In genomic region chr10:111932621-111933345, GRCm38 (mm10) we compare ENCODE assay signal across 17 mouse cellular contexts. TPM values are rescaled to one million over a fixed set of nuclear protein-coding genes. Genes with fewer than 3 reads are reported as not detected.
A peak's percentile ranks its signal among the peaks of the same experiment; 100 is the strongest.
DNase-seq lines count a peak whose midpoint lies in the region; ATAC-seq and TF ChIP-seq lines count a peak whose summit lies in the region.
"Had no signal": no experiment of that assay in that cellular context is flagged by ENCODE, and none has a peak within 500 bp of the region (broad histone marks: within the 10 kb centered on the region; RNA-seq: fewer than 3 reads in every experiment).

No protein-coding gene starts in this region.

- no peaks in the 10 kb centered on the region for H3K36me3 ChIP-seq in liver, adult 2 months (ENCODE audit: control insufficient read depth, insufficient read depth, low read length)
- H3K36me3 ChIP-seq in liver, postnatal 0 days (replicated peaks; ENCODE audit: insufficient read depth, low read length): no peaks in the 10 kb centered on the region
- H3K36me3 ChIP-seq in embryonic facial prominence, embryonic 11.5 days (replicated peaks; ENCODE audit: control insufficient read depth, insufficient read depth, low read depth, low read length): no peaks in the 10 kb centered on the region
- no peaks in the 10 kb centered on the region for H3K36me3 ChIP-seq in midbrain, embryonic 15.5 days (replicated peaks)
- no peaks in the 10 kb centered on the region for H3K36me3 ChIP-seq in kidney, embryonic 14.5 days (ENCODE audit: control insufficient read depth, insufficient read depth, low read length)
- H3K36me3 ChIP-seq: hindbrain, embryonic 15.5 days; limb, embryonic 12.5 days; liver, embryonic 15.5 days had no signal

- no peak overlapping the region for H3K27ac ChIP-seq in liver, adult 2 months (replicated peaks; ENCODE audit: insufficient read depth, low read depth, low read length)
- no peak overlapping the region for H3K27ac ChIP-seq in liver, postnatal 0 days (ENCODE audit: low read depth)
- no peak overlapping the region for H3K27ac ChIP-seq in embryonic facial prominence, embryonic 11.5 days (replicated peaks; ENCODE audit: low read depth, low read length)
- H3K27ac ChIP-seq in midbrain, embryonic 15.5 days: no peak overlapping the region
- H3K27ac ChIP-seq in kidney, embryonic 14.5 days (ENCODE audit: low read depth, low read length): no peak overlapping the region
- H3K27ac ChIP-seq: forebrain, embryonic 13.5 days; hindbrain, embryonic 15.5 days; limb, embryonic 12.5 days; liver, embryonic 15.5 days; macrophage had no signal

- DNase-seq in liver, adult 2 months (ENCODE audit: extremely low read depth, low read depth, low spot score): peak; percentile 86
- DNase-seq in liver, postnatal 0 days: no peak
- peak; percentile 16 for DNase-seq in ZHBTc4 (ENCODE audit: low read depth, low spot score)
- DNase-seq in embryonic facial prominence, embryonic 11.5 days (ENCODE audit: low spot score): peak; percentile 39
- no peak for DNase-seq in cerebellum, adult 8-10 months
- DNase-seq: cerebellum, postnatal 25 days; gastrocnemius, postnatal 36 days; kidney, adult 11 months; layer of hippocampus, postnatal 36 days had no signal

- peaks cover 13% of the 10 kb centered on the region for H3K4me1 ChIP-seq in liver, adult 2 months (ENCODE audit: control insufficient read depth, insufficient read depth, low read length)
- H3K4me1 ChIP-seq in liver, postnatal 0 days (ENCODE audit: insufficient read depth): 0 out of 2 replicates have a peak, but pooled peaks cover 4% of the 10 kb centered on the region
- no peaks in the 10 kb centered on the region for H3K4me1 ChIP-seq in embryonic facial prominence, embryonic 11.5 days (ENCODE audit: control insufficient read depth, insufficient read depth, low read length)
- H3K4me1 ChIP-seq in midbrain, embryonic 15.5 days: peaks cover 23% of the 10 kb centered on the region
- peaks cover 7% of the 10 kb centered on the region for H3K4me1 ChIP-seq in kidney, embryonic 14.5 days (ENCODE audit: control insufficient read depth, insufficient read depth, low read length)

- H3K9me3 ChIP-seq in liver, postnatal 0 days (ENCODE audit: low read length): no peaks in the 10 kb centered on the region
- H3K9me3 ChIP-seq in embryonic facial prominence, embryonic 11.5 days (replicated peaks; ENCODE audit: control insufficient read depth, low read length): no peaks in the 10 kb centered on the region
- no peaks in the 10 kb centered on the region for H3K9me3 ChIP-seq in midbrain, embryonic 15.5 days
- H3K9me3 ChIP-seq in kidney, embryonic 14.5 days (ENCODE audit: control insufficient read depth, low read length): no peaks in the 10 kb centered on the region
- H3K9me3 ChIP-seq: forebrain, embryonic 13.5 days; hindbrain, embryonic 15.5 days; limb, embryonic 12.5 days; liver, embryonic 15.5 days had no signal

- no peaks in the 10 kb centered on the region for H3K79me2 ChIP-seq in liver, adult 2 months (ENCODE audit: control insufficient read depth, insufficient read depth, low read length)

- WGBS in liver, adult 2 months: 36% methylated on average over 11 of the region's 11 CpGs
- 60% methylated on average over 11 of the region's 11 CpGs for WGBS in liver, postnatal 0 days (ENCODE audit: insufficient replicate concordance)
- WGBS in embryonic facial prominence, embryonic 11.5 days: 40% methylated on average over 11 of the region's 11 CpGs
- 18% methylated on average over 11 of the region's 11 CpGs for WGBS in midbrain, embryonic 15.5 days
- 71% methylated on average over 11 of the region's 11 CpGs for WGBS in kidney, embryonic 14.5 days

- no peak overlapping the region for H3K4me2 ChIP-seq in liver, postnatal 0 days (ENCODE audit: low read depth, low read length)
- H3K4me2 ChIP-seq in embryonic facial prominence, embryonic 11.5 days (ENCODE audit: low read depth, low read length): no peak overlapping the region
- H3K4me2 ChIP-seq in midbrain, embryonic 15.5 days: no peak overlapping the region
- H3K4me2 ChIP-seq in kidney, embryonic 14.5 days (replicated peaks; ENCODE audit: low read depth, low read length): no peak overlapping the region
- H3K4me2 ChIP-seq: forebrain, embryonic 13.5 days; hindbrain, embryonic 15.5 days; limb, embryonic 12.5 days; liver, embryonic 15.5 days had no signal

- no peak overlapping the region for H3K4me3 ChIP-seq in liver, adult 2 months (ENCODE audit: insufficient read depth, low read depth, low read length)
- H3K4me3 ChIP-seq in liver, postnatal 0 days (ENCODE audit: low read depth, low read length): no peak overlapping the region
- no peak overlapping the region for H3K4me3 ChIP-seq in embryonic facial prominence, embryonic 11.5 days (ENCODE audit: low read depth, low read length)
- H3K4me3 ChIP-seq in midbrain, embryonic 15.5 days: no peak overlapping the region
- no peak overlapping the region for H3K4me3 ChIP-seq in kidney, embryonic 14.5 days (ENCODE audit: low read length)
- H3K4me3 ChIP-seq: forebrain, embryonic 13.5 days; hindbrain, embryonic 15.5 days; limb, embryonic 12.5 days; liver, embryonic 15.5 days had no signal

- no peak for TF ChIP-seq EP300 in liver, postnatal 0 days (IDR thresholded peaks at IDR 0.05; ENCODE audit: low read depth)

- TF ChIP-seq CTCF in liver, adult 2 months (IDR thresholded peaks at IDR 0.05; ENCODE audit: low read depth, low read length): no peak
- no peak for TF ChIP-seq CTCF in liver, postnatal 0 days (IDR thresholded peaks at IDR 0.05; ENCODE audit: low read depth)

- no peak for ATAC-seq in liver, postnatal 0 days
- no peak for ATAC-seq in embryonic facial prominence, embryonic 11.5 days (replicated peaks; ENCODE audit: insufficient number of reproducible peaks, low FRiP score, low TSS enrichment, low read depth)
- ATAC-seq in midbrain, embryonic 15.5 days (replicated peaks): 0 out of 2 replicates have a peak, but pooled peaks have one; percentile 13
- ATAC-seq in kidney, embryonic 14.5 days (ENCODE audit: low FRiP score, low TSS enrichment): no peak
- ATAC-seq: forebrain, embryonic 13.5 days had no signal

- H3K27me3 ChIP-seq in liver, adult 2 months (ENCODE audit: control insufficient read depth, insufficient read depth, low read length): no peaks in the 10 kb centered on the region
- no peaks in the 10 kb centered on the region for H3K27me3 ChIP-seq in liver, postnatal 0 days (ENCODE audit: insufficient read depth, low read length)
- H3K27me3 ChIP-seq in embryonic facial prominence, embryonic 11.5 days (ENCODE audit: control insufficient read depth, insufficient read depth, low read length): no peaks in the 10 kb centered on the region
- no peaks in the 10 kb centered on the region for H3K27me3 ChIP-seq in midbrain, embryonic 15.5 days (replicated peaks)
- no peaks in the 10 kb centered on the region for H3K27me3 ChIP-seq in kidney, embryonic 14.5 days (ENCODE audit: control insufficient read depth, insufficient read depth, low read length)
- H3K27me3 ChIP-seq: CH12.LX; hindbrain, embryonic 15.5 days; limb, embryonic 12.5 days; liver, embryonic 15.5 days had no signal

- TF ChIP-seq POLR2A in liver, adult 2 months (IDR thresholded peaks at IDR 0.05; ENCODE audit: extremely low read depth, insufficient read depth, low read length): no peak

- no peak overlapping the region for H3K9ac ChIP-seq in liver, adult 2 months (ENCODE audit: low read depth, low read length)
- H3K9ac ChIP-seq in liver, postnatal 0 days (replicated peaks): no peak overlapping the region
- no peak overlapping the region for H3K9ac ChIP-seq in embryonic facial prominence, embryonic 11.5 days (replicated peaks; ENCODE audit: low read length)
- H3K9ac ChIP-seq in midbrain, embryonic 15.5 days: no peak overlapping the region
- H3K9ac ChIP-seq in kidney, embryonic 14.5 days (ENCODE audit: low read depth, low read length): no peak overlapping the region
- H3K9ac ChIP-seq: forebrain, embryonic 13.5 days; hindbrain, embryonic 15.5 days; limb, embryonic 12.5 days; liver, embryonic 15.5 days had no signal

RNA-seq across cellular contexts. Expression of gene Krr1, which starts 39.7 kb away (rescaled TPM):
- total RNA-seq in liver, adult 2 months (2014; rRNA removed): 13.2 and 13.6 TPM in 2 replicates
- polyA plus RNA-seq in liver, adult 2 months (2012; rRNA removed): 2.6 and 3.0 TPM in 2 replicates
- 11.2 and 11.6 TPM in 2 replicates for polyA plus RNA-seq in liver, postnatal 0 days (2015; fragmentation: Nextera tagmentation; extraction: Ambion mirVana)
- polyA plus RNA-seq in embryonic facial prominence, embryonic 11.5 days (2014; fragmentation: Nextera tagmentation; extraction: Ambion mirVana): 71.0 and 71.2 TPM in 2 replicates
- 38.8 and 41.5 TPM in 2 replicates for polyA plus RNA-seq in midbrain, embryonic 15.5 days (2015; fragmentation: Nextera tagmentation; extraction: Ambion mirVana)
- polyA plus RNA-seq in kidney, embryonic 14.5 days (2014; fragmentation: Nextera tagmentation; extraction: Ambion mirVana): 51.7 and 64.1 TPM in 2 replicates

Comparison
In these comparisons a context has a peak if more than half of its experiments do, and no peak if none do; other contexts are left out.
1. DNase-seq: peak in liver, adult 2 months (single experiment), ZHBTc4 (single experiment) and embryonic facial prominence, embryonic 11.5 days (single experiment); none in liver, postnatal 0 days (single experiment) and cerebellum, adult 8-10 months (single experiment).